Mouse (Mus musculus) CH12.LX (cell line): ENCODE measurements around the gene Popdc2. TPM values are rescaled to one million over a fixed set of nuclear protein-coding genes. Genes with fewer than 3 reads are reported as not detected.
A peak's percentile ranks its signal among the peaks of the same experiment; 100 is the strongest.

Experiments used
- DNase-seq: peaks from one replicate; pipeline ENCODE4 v3.0.0-alpha.2; 2013; ENCODE audit errors: extremely low read depth
- H3K27ac ChIP-seq: 2 replicates; pipeline ENCODE4 v1.5.1; 2012; ENCODE audit warnings: low read depth, mild to moderate bottlenecking, control low read depth, moderate library complexity; ENCODE audit not compliant: insufficient read depth
- H3K27me3 ChIP-seq: replicated peaks from 2 replicates; pipeline ENCODE3; 2012; ENCODE audit warnings: inconsistent platforms
- H3K36me3 ChIP-seq, 2 experiments: replicated peaks in 1 of 2; 2 replicates each; pipeline versions ENCODE3 to v1.6.1; 2012; ENCODE audit warnings: inconsistent platforms in 1 of 2, low read length in 1 of 2, mild to moderate bottlenecking in 1 of 2, mixed read lengths in 1 of 2, moderate library complexity in 1 of 2; ENCODE audit not compliant: control insufficient read depth in 1 of 2, insufficient read depth in 1 of 2
- H3K4me1 ChIP-seq, 2 experiments: 2 replicates each; pipeline ENCODE4 v1.6.1; 2012; ENCODE audit warnings: inconsistent platforms in 1 of 2, moderate library complexity in 1 of 2; ENCODE audit not compliant: insufficient read depth in 2 of 2, control insufficient read depth in 1 of 2
- H3K4me2 ChIP-seq: 2 replicates; pipeline ENCODE4 v1.6.1; 2012; ENCODE audit warnings: low read depth, mild to moderate bottlenecking, control low read depth; ENCODE audit not compliant: poor library complexity, insufficient read depth, severe bottlenecking
- H3K4me3 ChIP-seq, 3 experiments: fragments of 150-350 bp in 1 of 3; sonication (generic) in 1 of 3; replicated peaks in 1 of 3; 2 replicates each; pipeline versions ENCODE3 to v1.5.1; 2011 to 2012; ENCODE audit warnings: low read depth in 2 of 3, low read length in 2 of 3, mild to moderate bottlenecking in 2 of 3, moderate library complexity in 2 of 3, control low read depth in 1 of 3, improper control_type of control experiment in 1 of 3, inconsistent platforms in 1 of 3, mixed read lengths in 1 of 3; ENCODE audit not compliant: poor library complexity in 1 of 3
- H3K79me2 ChIP-seq: replicated peaks from 2 replicates; pipeline ENCODE4 v1.6.1; 2012; ENCODE audit warnings: mild to moderate bottlenecking, moderate library complexity; ENCODE audit not compliant: control insufficient read depth, poor library complexity, insufficient read depth, severe bottlenecking; ENCODE audit errors: extremely low read depth
- H3K9ac ChIP-seq: 2 replicates; pipeline ENCODE4 v1.6.1; 2012; ENCODE audit warnings: low read depth, mild to moderate bottlenecking, control low read depth, moderate library complexity; ENCODE audit not compliant: insufficient read depth
- H3K9me3 ChIP-seq: replicated peaks from 2 replicates; pipeline ENCODE3; 2012; ENCODE audit warnings: low read length, inconsistent platforms, mixed read lengths
- BHLHE40 ChIP-seq: IDR thresholded peaks from 2 replicates; pipeline ENCODE4 v1.6.1; 2011; ENCODE audit warnings: mild to moderate bottlenecking, low read depth, low read length, improper control_type of control experiment
- E2F4 ChIP-seq: IDR thresholded peaks from 2 replicates; pipeline ENCODE4 v1.6.1; 2011; ENCODE audit warnings: low read depth, low read length, improper control_type of control experiment; ENCODE audit not compliant: insufficient replicate concordance
- ELF1 ChIP-seq: IDR thresholded peaks from 2 replicates; pipeline ENCODE4 v1.6.1; 2014; ENCODE audit warnings: low read depth, mild to moderate bottlenecking, inconsistent platforms, low read length, improper control_type of control experiment
- GABPA ChIP-seq: IDR thresholded peaks from 2 replicates; pipeline ENCODE4 v1.6.1; 2012; ENCODE audit warnings: low read depth, low read length, improper control_type of control experiment, inconsistent platforms; ENCODE audit not compliant: insufficient replicate concordance
- IRF4 ChIP-seq: IDR thresholded peaks from 2 replicates; pipeline ENCODE4 v1.6.1; 2014; ENCODE audit warnings: low read depth, mild to moderate bottlenecking, inconsistent platforms, low read length, improper control_type of control experiment
- JUN ChIP-seq: IDR thresholded peaks from 2 replicates; pipeline ENCODE4 v1.6.1; 2011; ENCODE audit warnings: low read depth, mild to moderate bottlenecking, low read length, improper control_type of control experiment, moderate library complexity; ENCODE audit not compliant: insufficient read depth
- JUND ChIP-seq: conservative IDR thresholded peaks from 2 replicates; pipeline ENCODE4 v1.6.1; 2011; ENCODE audit warnings: low read depth, low read length, improper control_type of control experiment
- MAX ChIP-seq: IDR thresholded peaks from 2 replicates; pipeline ENCODE4 v1.6.1; 2011; ENCODE audit warnings: low read length, improper control_type of control experiment
- MXI1 ChIP-seq: IDR thresholded peaks from 2 replicates; pipeline ENCODE4 v1.6.1; 2011; ENCODE audit warnings: mild to moderate bottlenecking, low read depth, low read length, improper control_type of control experiment
- MYC ChIP-seq: IDR thresholded peaks from 2 replicates; pipeline ENCODE4 v1.6.1; 2011; ENCODE audit warnings: low read depth, mild to moderate bottlenecking, improper control_type of control experiment, low read length
- NELFE ChIP-seq: IDR thresholded peaks from 2 replicates; pipeline ENCODE4 v1.6.1; 2011; ENCODE audit warnings: low read depth, low read length, improper control_type of control experiment
- NRF1 ChIP-seq: IDR thresholded peaks from 2 replicates; pipeline ENCODE4 v1.6.1; 2014; ENCODE audit warnings: low read depth, mild to moderate bottlenecking, inconsistent platforms, low read length, improper control_type of control experiment, moderate library complexity
- PAX5 ChIP-seq: IDR thresholded peaks from 2 replicates; pipeline ENCODE4 v1.6.1; 2012; ENCODE audit warnings: low read length, inconsistent platforms, mixed read lengths
- POLR2A ChIP-seq: IDR thresholded peaks from 2 replicates; pipeline ENCODE4 v1.6.1; 2011; ENCODE audit warnings: low read depth, mild to moderate bottlenecking, improper control_type of control experiment, low read length
- POLR2AphosphoS2 ChIP-seq: IDR thresholded peaks from 2 replicates; pipeline ENCODE4 v1.6.1; 2011; ENCODE audit warnings: low read depth, low read length, improper control_type of control experiment
- SIN3A ChIP-seq: IDR thresholded peaks from 2 replicates; pipeline ENCODE4 v1.6.1; 2012; ENCODE audit warnings: low read length, improper control_type of control experiment, inconsistent platforms
- SMC3 ChIP-seq: IDR thresholded peaks from 2 replicates; pipeline ENCODE4 v1.6.1; 2011; ENCODE audit warnings: low read depth, low read length, improper control_type of control experiment
- TBP ChIP-seq: conservative IDR thresholded peaks from 2 replicates; pipeline ENCODE4 v1.6.1; 2011; ENCODE audit warnings: low read depth, low read length, improper control_type of control experiment
- UBTF ChIP-seq: IDR thresholded peaks from 2 replicates; pipeline ENCODE4 v1.6.1; 2012; ENCODE audit warnings: low read depth, mild to moderate bottlenecking, inconsistent platforms, low read length, improper control_type of control experiment, moderate library complexity
- USF1 ChIP-seq: IDR thresholded peaks from 2 replicates; pipeline ENCODE4 v1.6.1; 2014; ENCODE audit warnings: low read depth, mild to moderate bottlenecking, inconsistent platforms, low read length, improper control_type of control experiment
- ZNF384 ChIP-seq: IDR thresholded peaks from 2 replicates; pipeline ENCODE4 v1.6.1; 2012; ENCODE audit warnings: low read depth, low read length, improper control_type of control experiment, inconsistent platforms
- dilution Hi-C: fragments of 300-500 bp; cut with MboI; formaldehyde crosslinking; loops from 2 replicates; pipeline ENCODE4 v1.14.3; 2020; ENCODE audit warnings: low sequenced_read_pairs; ENCODE audit not compliant: extremely low pct_unique_long_range_greater_than_20kb, extremely low pct_ligation_motif_present
- in situ Hi-C: fragments of 300-500 bp; cut with MboI; formaldehyde crosslinking; loops from 3 replicates; pipeline ENCODE4 v1.14.3; 2019; ENCODE audit warnings: low sequenced_read_pairs, low pct_ligation_motif_present, low pct_unique_long_range_greater_than_20kb, mixed read lengths
- polyA plus RNA-seq: library from polyadenylated mRNA; unstranded; fragments of >175 nt; gene quantifications from 2 replicates; pipeline ENCODE4 v1.2.1, GENCODE M21; 2012; ENCODE audit warnings: low read depth; ENCODE audit not compliant: insufficient read length
- total RNA-seq, 2 experiments: library from RNA; depleted of rRNA; stranded (reverse); fragments of 300-350 nt in 1 of 2; fragments of >200 nt in 1 of 2; gene quantifications; 2 replicates each; pipeline ENCODE4 v1.2.3; 2012 to 2014

Popdc2 gene
- total and polyA plus RNA-seq, 3 experiments, result 0.17 to 3.6 (median 1.1) TPM

GRCm38 (mm10) chr16:38346529-38347325 lies 15.3 kb upstream of the Popdc2 start, which contains the start of the genes Cox17 and Gm21987 (continued):
- TF ChIP-seq GABPA (no peak; the same call in 1 of the 2 replicates), MYC (peak; percentile 78), E2F4 (peak; percentile 64; the same call in 1 of the 2 replicates), NRF1 (peak; percentile 91), ELF1 (peak; percentile 99)
- TF ChIP-seq, all 38 proteins: peak for 21

GRCm38 (mm10) chr16:38347588-38347987 lies 14.4 kb upstream of the Popdc2 start:
- DNase-seq, result no peak
- TF ChIP-seq MAX, result no peak
- TF ChIP-seq IRF4, result peak; percentile 59; the same call in 1 of the 2 replicates
- no peak for TF ChIP-seq ZNF384
- TF ChIP-seq MYC, result peak; percentile 40; the same call in 1 of the 2 replicates
- TF ChIP-seq SMC3, result peak; percentile 2; the same call in 1 of the 2 replicates
- no peak for TF ChIP-seq POLR2AphosphoS2
- no peak for TF ChIP-seq JUN
- no peak for TF ChIP-seq UBTF
- Histone ChIP-seq H3K4me2 (peak overlapping the region; percentile 83), H3K4me3 (peak overlapping the region; percentile 66 to 92 (median 85)), H3K27ac (peak overlapping the region; percentile 21), H3K9me3 (no peaks in the 10 kb centered on the region), H3K36me3 (peaks cover 27 to 33% of the 10 kb centered on the region in 2 experiments), H3K27me3 (no peaks in the 10 kb centered on the region), H3K79me2 (peaks cover 51% of the 10 kb centered on the region), H3K9ac (peak overlapping the region; percentile 99), H3K4me1 (peaks cover 16 to 54% of the 10 kb centered on the region in 2 experiments)
- dilution Hi-C loops, result no loop called here
- in situ Hi-C loops, result loop anchor here (5.0 to 25.0 kb wide), 4 partner anchors 55 to 690 kb away; partner anchors contain the start of gene Arhgap31

GRCm38 (mm10) chr16:38348217-38348761 lies 13.7 kb upstream of the Popdc2 start:
- DNase-seq, result peak; percentile 66
- H3K79me2 ChIP-seq, result peaks cover 54% of the 10 kb centered on the region
- H3K27me3 ChIP-seq, result no peaks in the 10 kb centered on the region
- H3K9me3 ChIP-seq, result no peaks in the 10 kb centered on the region
- peak overlapping the region; percentile 66 to 92 (median 85) for H3K4me3 ChIP-seq
- in situ Hi-C loops, result loop anchor here (5.0 to 25.0 kb wide), 4 partner anchors 54 to 689 kb away; partner anchors contain the start of gene Arhgap31
- peak overlapping the region; percentile 64 for H3K4me2 ChIP-seq
- peaks cover 27 to 37% of the 10 kb centered on the region in 2 experiments for H3K36me3 ChIP-seq
- peak overlapping the region; percentile 75 for H3K27ac ChIP-seq
- TF ChIP-seq MYC (0 out of 2 replicates have a peak, but pooled peaks have one; percentile 82), SIN3A (peak; percentile 77; the same call in 1 of the 2 replicates), JUND (no peak), UBTF (0 out of 2 replicates have a peak, but pooled peaks have one; percentile 61), MXI1 (peak; percentile 87), POLR2A (peak; percentile 59; the same call in 1 of the 2 replicates), NELFE (no peak), MAX (peak; percentile 78), TBP (0 out of 2 replicates have a peak, but pooled peaks have one; percentile 20), USF1 (no peak), PAX5 (no peak), BHLHE40 (peak; percentile 71)
- TF ChIP-seq, all 38 proteins: peak for 8
- peaks cover 16 to 54% of the 10 kb centered on the region in 2 experiments for H3K4me1 ChIP-seq
- H3K9ac ChIP-seq, result peak overlapping the region; percentile 99
- dilution Hi-C loops, result no loop called here
